Mouse (Mus musculus) C2C12 (cell line): Measurements from ENCODE around the gene Arrdc4. TPM values are rescaled to one million over a fixed set of nuclear protein-coding genes. Genes with fewer than 3 reads are reported as not detected.

ENCODE experiments used
- H3K27me3 ChIP-seq: one replicate; pipeline ENCODE4 v1.6.1; 2011; ENCODE audit not compliant: control insufficient read depth, insufficient read depth, insufficient read length
- H3K36me3 ChIP-seq: one replicate; pipeline ENCODE4 v1.6.1; 2011; ENCODE audit not compliant: control insufficient read depth, insufficient read depth
- H3K4me3 ChIP-seq: one replicate; pipeline ENCODE4 v1.5.1; 2011; ENCODE audit warnings: mild to moderate bottlenecking, control low read depth; ENCODE audit not compliant: poor library complexity, insufficient read depth, severe bottlenecking
- H3K79me2 ChIP-seq: one replicate; pipeline ENCODE4 v1.6.1; 2011; ENCODE audit not compliant: control insufficient read depth, insufficient read depth
- H3K79me3 ChIP-seq: one replicate; pipeline ENCODE4 v1.6.1; 2011; ENCODE audit warnings: low read depth, control low read depth
- H3ac ChIP-seq: one replicate; pipeline ENCODE3; 2011; ENCODE audit warnings: low read depth; ENCODE audit not compliant: control insufficient read depth, insufficient read length
- CEBPB ChIP-seq: IDR thresholded peaks from one replicate; pipeline ENCODE4 v1.6.1; 2011; ENCODE audit warnings: low read depth, mild to moderate bottlenecking, control low read depth, moderate library complexity
- CTCF ChIP-seq: IDR thresholded peaks from one replicate; pipeline ENCODE4 v1.5.1; 2011; ENCODE audit not compliant: control insufficient read depth, insufficient read depth, insufficient read length
- FOSL1 ChIP-seq: IDR thresholded peaks from one replicate; pipeline ENCODE4 v1.8.0; 2011; ENCODE audit warnings: mild to moderate bottlenecking, low read length; ENCODE audit not compliant: poor library complexity, insufficient read depth, severe bottlenecking
- MAX ChIP-seq: IDR thresholded peaks from one replicate; pipeline ENCODE4 v1.6.1; 2011; ENCODE audit warnings: mild to moderate bottlenecking, control low read depth
- MYOD1 ChIP-seq: IDR thresholded peaks from one replicate; pipeline ENCODE4 v1.6.1; 2011; ENCODE audit warnings: low read depth; ENCODE audit not compliant: control insufficient read depth, insufficient read length
- MYOG ChIP-seq: IDR thresholded peaks from one replicate; pipeline ENCODE4 v1.6.1; 2011; ENCODE audit not compliant: control insufficient read depth, insufficient read length; ENCODE audit errors: extremely low read depth
- USF1 ChIP-seq: IDR thresholded peaks from one replicate; pipeline ENCODE4 v1.6.1; 2011; ENCODE audit warnings: low read depth, mild to moderate bottlenecking, control low read depth, moderate library complexity
- polyA plus RNA-seq: library from polyadenylated mRNA; unstranded; fragments of >200 nt; fragmentation: generic; extraction: Trizol; gene quantifications from one replicate; pipeline ENCODE4 v1.2.1, GENCODE M21; 2012; ENCODE audit warnings: missing spikeins

Gene Arrdc4
- polyA plus RNA-seq, 1 experiment = not detected

DNA sequence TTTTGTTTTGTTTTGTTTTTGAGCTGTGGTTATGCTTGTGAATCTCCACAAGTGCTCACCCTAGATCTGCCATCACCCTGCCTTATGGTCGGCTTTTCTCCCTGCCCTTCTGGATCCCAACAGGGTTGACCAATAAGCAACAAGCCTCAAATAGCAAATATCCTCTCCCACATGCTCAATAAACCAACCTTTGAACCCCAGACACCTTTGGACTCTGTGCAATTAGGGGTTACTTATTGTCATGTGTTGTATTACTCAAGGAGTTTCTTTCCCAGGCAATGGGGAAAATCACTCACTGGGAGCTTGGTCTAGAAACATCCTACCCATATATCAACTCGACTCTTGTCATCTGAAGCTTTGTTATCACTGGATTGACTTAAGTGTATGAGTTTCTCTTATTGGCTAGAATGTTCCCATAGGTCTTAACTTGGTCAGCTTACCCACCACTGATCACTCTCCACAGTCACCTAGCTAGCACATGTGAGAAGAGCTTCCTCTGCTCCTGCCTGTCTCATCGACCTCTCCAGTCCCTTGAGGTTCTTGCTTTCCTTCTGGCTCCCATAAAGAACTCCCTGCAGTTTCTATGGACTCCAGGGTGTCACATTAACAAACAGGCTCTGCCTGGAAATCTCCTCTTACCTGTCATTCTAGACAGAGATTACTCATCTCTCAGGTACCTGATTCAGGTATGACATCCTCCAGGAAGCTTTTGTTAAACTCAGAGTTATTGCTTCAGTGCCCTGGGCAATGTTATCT lies 40.3 kb downstream of the Arrdc4 start:
- Histone ChIP-seq H3K79me2 (no peaks in the 10 kb centered on the region), H3ac (no peak overlapping the region), H3K27me3 (no peaks in the 10 kb centered on the region), H3K4me3 (no peak overlapping the region), H3K36me3 (no peaks in the 10 kb centered on the region), H3K79me3 (no peaks in the 10 kb centered on the region)
- no peak for TF ChIP-seq CEBPB
- no peak for TF ChIP-seq CTCF
- TF ChIP-seq USF1 = no peak
- TF ChIP-seq MAX = no peak
- no peak for TF ChIP-seq MYOG
- TF ChIP-seq MYOD1 = no peak
- TF ChIP-seq FOSL1 = no peak

DNA sequence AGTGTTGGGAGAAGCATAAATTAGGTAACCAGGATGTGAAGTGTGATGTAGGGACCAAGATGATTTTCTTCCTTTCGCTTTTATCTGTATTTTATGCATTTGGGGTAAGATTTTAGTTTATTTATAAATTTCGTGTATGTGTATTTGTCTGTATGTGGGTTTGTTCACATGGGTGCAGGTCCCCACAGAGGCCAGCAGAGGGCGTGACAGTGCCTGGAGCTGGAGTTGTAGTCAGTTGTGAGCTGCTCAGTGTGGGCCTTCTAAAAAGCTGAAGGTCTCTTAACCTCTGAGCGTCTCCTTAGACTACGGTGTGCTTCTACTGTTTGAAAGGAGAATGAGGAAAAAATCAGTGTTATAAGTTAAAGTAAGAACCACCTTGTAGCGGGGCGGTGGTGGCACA lies 43.9 kb downstream of the Arrdc4 start:
- H3K79me2 ChIP-seq = no peaks in the 10 kb centered on the region
- H3K4me3 ChIP-seq = no peak overlapping the region
- no peaks in the 10 kb centered on the region for H3K36me3 ChIP-seq
- no peak overlapping the region for H3ac ChIP-seq
- no peaks in the 10 kb centered on the region for H3K27me3 ChIP-seq
- TF ChIP-seq FOSL1 (no peak), CTCF (no peak), MYOD1 (no peak), MAX (no peak), CEBPB (no peak), MYOG (no peak), USF1 (no peak)
- no peaks in the 10 kb centered on the region for H3K79me3 ChIP-seq

DNA sequence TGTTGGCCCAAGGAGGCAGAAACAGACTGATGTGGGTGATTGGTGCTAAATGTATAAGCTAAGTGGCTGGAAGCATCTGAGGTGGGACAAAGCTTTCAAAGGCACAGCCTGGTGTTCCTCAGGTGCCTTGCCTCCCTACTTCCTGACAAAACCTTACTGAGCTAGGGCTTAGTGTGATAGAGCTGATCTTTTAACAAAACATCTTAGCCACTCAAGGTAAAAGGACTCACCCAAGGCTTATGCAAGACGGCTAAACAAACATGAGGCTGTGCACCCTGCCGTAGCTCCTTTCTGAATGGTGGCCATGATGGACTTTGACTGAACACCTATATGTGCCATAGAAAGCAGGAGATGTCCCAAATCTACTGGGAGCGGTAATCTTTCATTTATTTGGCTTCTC lies 51.7 kb downstream of the Arrdc4 start:
- Histone ChIP-seq H3ac (no peak overlapping the region), H3K36me3 (no peaks in the 10 kb centered on the region), H3K79me3 (no peaks in the 10 kb centered on the region), H3K4me3 (no peak overlapping the region), H3K27me3 (no peaks in the 10 kb centered on the region), H3K79me2 (no peaks in the 10 kb centered on the region)
- TF ChIP-seq FOSL1 (no peak), MAX (no peak), MYOD1 (no peak), MYOG (no peak), CEBPB (no peak), CTCF (no peak), USF1 (no peak)

DNA sequence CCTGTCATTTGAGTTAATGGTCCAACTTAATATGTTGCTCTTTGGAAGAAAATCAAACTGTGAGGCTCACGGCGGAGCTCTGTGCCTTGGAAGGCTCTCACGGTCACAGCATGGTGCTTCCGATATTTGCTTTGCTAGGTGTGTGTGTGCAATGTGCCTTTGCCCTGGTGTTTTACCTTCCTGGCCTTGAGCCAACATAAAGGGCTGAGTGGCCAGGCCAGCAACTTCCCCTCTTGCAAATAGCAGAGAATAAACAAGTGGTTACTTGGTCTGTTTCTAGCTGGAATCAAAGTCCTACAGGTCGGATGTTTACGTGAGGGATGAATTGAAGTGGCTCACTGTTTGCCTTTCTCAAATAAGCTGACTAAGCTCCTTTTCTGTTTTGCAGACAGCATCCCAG lies 52.1 kb downstream of the Arrdc4 start:
- TF ChIP-seq USF1 = no peak
- TF ChIP-seq MAX = no peak
- TF ChIP-seq CEBPB = no peak
- no peak for TF ChIP-seq CTCF
- TF ChIP-seq MYOD1 = no peak
- TF ChIP-seq FOSL1 = no peak
- TF ChIP-seq MYOG = no peak
- Histone ChIP-seq H3K79me3 (no peaks in the 10 kb centered on the region), H3K4me3 (no peak overlapping the region), H3K27me3 (no peaks in the 10 kb centered on the region), H3ac (no peak overlapping the region), H3K79me2 (no peaks in the 10 kb centered on the region), H3K36me3 (no peaks in the 10 kb centered on the region)

DNA sequence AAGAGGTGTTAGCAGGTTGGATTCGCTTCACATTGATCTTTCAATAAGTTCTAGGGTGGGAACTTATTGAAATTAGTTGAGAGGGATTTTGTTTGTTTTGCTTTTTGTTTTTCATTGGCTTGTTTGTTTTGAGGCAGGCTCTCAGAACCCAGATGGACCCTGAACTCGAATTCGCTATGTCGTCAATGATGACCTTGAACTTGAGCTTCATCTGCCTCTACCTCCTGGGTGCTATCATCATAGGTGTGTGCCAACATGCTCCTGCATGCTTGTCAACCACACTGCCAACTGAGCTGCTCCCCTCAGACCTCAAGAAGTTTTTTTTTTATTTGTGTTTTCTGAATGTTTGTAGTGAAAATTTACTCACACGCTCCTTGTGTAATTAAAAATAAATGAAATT lies 52.6 kb downstream of the Arrdc4 start:
- H3K36me3 ChIP-seq = no peaks in the 10 kb centered on the region
- no peaks in the 10 kb centered on the region for H3K79me3 ChIP-seq
- no peaks in the 10 kb centered on the region for H3K27me3 ChIP-seq
- TF ChIP-seq USF1 (no peak), MAX (no peak), MYOG (no peak), CEBPB (no peak), CTCF (no peak), FOSL1 (no peak)
- H3ac ChIP-seq = no peak overlapping the region
- H3K4me3 ChIP-seq = no peak overlapping the region
- H3K79me2 ChIP-seq = no peaks in the 10 kb centered on the region
